Mouse (Mus musculus) T-helper 2 cell (primary cell): ENCODE results near the gene Ddah1.
"Not testable (repeated sequence)": the region's sequence is repeated elsewhere in the genome, so short reads cannot be mapped to it uniquely, and the experiment has no call there.

Experiments used
- in situ Hi-C: fragments of 300-600 bp; cut with MboI, MseI; formaldehyde crosslinking; loops from one replicate; pipeline ENCODE4 v1.15.1; 2025; ENCODE audit warnings: high pct_unique_total_duplicates

Ddah1 gene

DNA sequence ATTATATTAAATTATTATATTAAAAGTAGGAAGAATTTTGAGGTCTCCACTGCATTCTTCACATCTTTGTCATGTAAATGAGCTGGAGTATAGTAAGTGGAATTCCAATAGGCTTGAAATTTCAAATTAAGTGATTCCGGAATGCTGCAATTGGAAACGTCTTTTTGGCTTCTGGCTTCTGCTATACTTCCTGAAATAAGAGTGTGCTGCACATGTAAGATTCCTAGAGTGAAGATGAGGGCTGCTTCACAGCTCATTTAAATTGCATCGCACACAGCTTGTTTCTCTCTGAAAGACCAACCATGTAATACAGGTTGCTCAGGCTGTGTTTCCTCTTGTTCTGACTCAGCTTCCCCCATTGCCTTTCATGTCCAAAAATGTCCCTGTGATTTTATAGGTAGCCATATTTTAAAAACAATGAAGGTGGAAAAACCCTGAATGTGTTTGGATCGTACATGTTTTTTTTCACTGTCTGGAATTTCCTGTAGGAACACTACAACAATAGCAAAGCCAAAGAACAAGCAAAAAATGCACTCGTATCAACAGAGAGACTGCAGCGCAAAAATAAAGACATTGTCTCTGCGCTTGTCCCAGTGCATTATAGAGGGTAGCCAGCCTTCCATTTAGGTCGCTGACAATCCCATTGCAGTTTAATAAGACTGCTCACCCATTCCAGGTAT lies 105.7 kb downstream of the Ddah1 start:
- in situ Hi-C loops, result no loop called here

DNA sequence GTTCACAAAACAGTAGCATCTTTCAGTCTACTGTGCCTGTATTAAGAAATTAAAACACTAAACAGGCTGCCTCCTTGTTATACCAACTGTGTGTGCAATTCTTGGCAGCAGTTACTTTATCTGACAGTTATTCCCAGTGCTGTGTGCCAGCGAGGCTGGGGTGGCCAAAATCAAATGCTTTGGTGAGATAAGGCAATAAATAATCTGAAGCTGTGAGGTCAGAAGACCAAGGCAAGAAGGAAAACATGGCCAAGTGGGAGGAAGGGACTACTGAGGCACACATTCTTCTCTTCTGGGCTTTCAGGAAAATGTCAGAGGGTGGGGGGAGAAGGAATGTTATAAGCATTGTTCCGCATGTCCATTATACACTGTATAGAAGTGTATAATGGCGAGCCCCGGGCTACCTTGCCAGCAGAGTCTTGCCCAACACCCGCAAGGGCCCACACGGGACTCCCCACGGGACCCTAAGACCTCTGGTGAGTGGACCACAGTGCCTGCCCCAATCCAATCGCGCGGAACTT lies 106.3 kb downstream of the Ddah1 start:
- in situ Hi-C loops, result no loop called here

- in situ Hi-C loops, result no loop called here
Observed at GRCm38 (mm10) chr3:145872680-145873079, 114.2 kb downstream of the Ddah1 start.

- in situ Hi-C loops, result no loop called here
Observed at GRCm38 (mm10) chr3:145873271-145873670, 114.8 kb downstream of the Ddah1 start.

- in situ Hi-C loops, result no loop called here
Observed at GRCm38 (mm10) chr3:145874126-145874525, 115.7 kb downstream of the Ddah1 start.

- in situ Hi-C loops, result no loop called here
Observed at GRCm38 (mm10) chr3:145876120-145876519, 117.6 kb downstream of the Ddah1 start.

- in situ Hi-C loops, result not testable (repeated sequence)
Observed at GRCm38 (mm10) chr3:145878867-145879266, 120.4 kb downstream of the Ddah1 start.

DNA sequence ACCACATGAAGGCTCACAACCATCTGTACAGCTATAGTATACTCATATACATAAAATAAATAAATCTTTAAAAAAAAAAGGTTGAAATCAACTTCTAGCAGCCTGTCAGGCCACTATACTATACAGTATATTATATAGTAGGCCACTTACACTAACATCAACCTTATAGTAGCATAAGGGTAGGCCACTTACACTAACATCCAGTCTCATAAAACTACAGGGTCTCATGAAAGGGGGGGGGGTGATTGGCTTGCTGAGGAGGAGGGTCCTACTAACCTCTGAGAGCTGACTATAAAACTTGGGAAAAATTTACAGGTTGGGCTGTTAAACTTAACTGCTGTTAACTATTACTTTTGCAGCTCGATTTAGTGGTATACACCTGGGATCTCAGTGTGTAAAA lies 121.9 kb downstream of the Ddah1 start:
- in situ Hi-C loops, result loop anchor here (10.0 kb wide), 1 partner anchor 456 kb away; no protein-coding TSS in a partner anchor

GRCm38 (mm10) chr3:145882076-145882874 lies 123.8 kb downstream of the Ddah1 start:
- in situ Hi-C loops, result loop anchor here (10.0 kb wide), 1 partner anchor 457 kb away; no protein-coding TSS in a partner anchor

- in situ Hi-C loops, result loop anchor here (10.0 kb wide), 1 partner anchor 458 kb away; no protein-coding TSS in a partner anchor
Observed at GRCm38 (mm10) chr3:145883233-145883632, 124.8 kb downstream of the Ddah1 start.

GRCm38 (mm10) chr3:145885376-145885775 lies 126.9 kb downstream of the Ddah1 start:
- in situ Hi-C loops, result loop anchor here (10.0 kb wide), 1 partner anchor 461 kb away; no protein-coding TSS in a partner anchor

- in situ Hi-C loops, result loop anchor here (10.0 kb wide), 1 partner anchor 461 kb away; no protein-coding TSS in a partner anchor
Observed at GRCm38 (mm10) chr3:145885851-145886464, 127.5 kb downstream of the Ddah1 start.

DNA sequence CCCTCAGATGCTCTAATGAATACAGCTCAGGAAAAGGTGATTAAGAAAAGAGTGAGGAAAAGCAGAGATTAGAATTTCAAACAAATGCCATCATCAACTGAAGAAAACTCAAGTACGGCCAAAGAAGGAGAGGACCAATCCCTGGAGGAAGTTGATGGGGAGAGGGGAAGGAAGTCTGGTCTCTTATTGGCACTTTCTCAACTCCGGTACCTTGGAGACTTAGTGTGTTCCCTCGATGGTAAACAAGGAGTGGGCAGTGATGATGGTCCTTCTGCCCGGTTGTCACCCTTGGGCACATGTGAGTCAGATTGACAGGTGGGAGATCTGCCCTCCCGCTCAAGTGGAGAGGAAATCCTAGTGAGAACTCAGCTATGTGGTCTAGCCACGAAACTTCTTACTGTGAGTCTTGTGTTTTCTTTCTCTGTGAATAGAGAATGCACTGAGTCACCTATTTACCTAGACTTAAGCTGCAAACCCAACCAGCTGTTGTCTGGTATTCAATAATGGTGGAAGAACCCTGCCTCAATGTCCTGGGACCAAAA lies 129.0 kb downstream of the Ddah1 start:
- in situ Hi-C loops, result loop anchor here (10.0 kb wide), 1 partner anchor 463 kb away; no protein-coding TSS in a partner anchor

DNA sequence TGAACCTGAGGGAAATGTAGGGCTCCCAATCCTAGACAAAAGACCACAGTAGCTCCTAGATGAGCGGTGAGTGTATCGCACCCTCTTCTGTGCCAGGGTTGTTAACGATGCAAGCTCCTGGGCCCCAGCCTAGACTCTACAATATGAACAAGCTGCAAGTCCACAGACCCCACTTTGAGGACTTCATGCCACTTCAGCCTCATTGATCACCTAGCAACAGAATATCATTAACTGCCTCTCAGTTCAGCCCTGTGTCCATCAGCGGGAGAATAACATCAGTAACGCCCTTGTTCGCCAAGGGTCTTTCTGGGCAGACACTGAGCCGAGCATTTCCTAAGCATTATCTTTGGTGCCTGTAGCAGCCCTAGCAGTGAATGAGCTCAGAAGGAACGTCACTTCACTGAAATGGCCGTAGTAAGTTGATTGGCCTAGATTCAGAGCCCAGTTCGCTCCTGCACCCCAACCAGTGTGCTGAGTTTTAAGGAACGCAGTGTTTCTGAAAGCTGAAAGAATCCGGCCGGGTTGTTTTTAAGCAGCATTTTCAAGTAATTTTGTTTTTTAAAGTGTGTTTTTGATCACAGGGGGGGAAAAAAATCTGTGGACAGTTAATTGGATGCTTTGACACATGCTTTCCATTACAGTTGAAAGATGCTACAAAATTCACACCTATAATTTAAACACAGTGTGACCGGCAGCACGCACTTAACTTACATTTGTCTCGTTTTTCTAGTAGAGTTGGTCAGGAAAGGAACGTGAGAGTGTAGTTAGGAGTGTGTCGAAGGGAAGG lies 132.1 kb downstream of the Ddah1 start:
- in situ Hi-C loops, result no loop called here

DNA sequence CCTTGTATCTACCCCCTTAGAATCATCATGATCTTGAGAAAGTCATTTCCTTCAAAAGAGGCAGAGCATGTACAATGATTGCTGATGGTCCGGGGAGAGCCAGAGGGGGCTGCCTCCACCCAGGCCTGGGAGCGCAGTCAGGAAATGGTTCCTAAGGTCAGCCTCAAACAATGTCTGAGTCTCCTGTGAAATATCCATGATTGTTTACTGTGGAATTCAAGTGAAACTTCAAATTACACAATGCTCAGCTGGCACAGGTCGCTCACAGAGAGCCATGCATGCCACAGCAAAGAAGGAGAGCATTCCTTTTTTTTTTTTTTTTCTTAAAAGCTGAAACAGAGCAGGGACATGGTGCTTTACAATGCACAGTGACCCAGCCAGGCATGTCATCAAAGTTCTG lies 134.0 kb downstream of the Ddah1 start:
- in situ Hi-C loops, result no loop called here

DNA sequence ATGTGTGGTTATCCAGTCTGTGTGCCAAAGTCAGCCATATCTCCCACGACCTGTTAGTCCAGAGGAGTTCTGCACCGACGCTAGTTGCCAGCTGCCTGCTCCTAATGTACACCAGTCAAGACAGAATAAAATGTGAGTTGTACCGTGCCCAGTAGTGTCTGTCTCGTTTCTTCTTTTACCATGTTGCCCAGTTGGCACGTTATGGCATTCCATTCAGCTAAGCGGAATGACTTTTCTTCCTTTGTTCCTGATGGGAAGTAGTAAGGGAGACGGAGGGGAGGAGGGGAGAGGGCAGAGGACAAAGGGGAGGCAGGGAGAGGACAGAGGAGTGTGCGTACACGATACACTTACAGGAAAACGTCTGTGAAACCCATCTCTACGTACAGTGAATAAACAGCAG lies 135.7 kb downstream of the Ddah1 start:
- in situ Hi-C loops, result no loop called here

GRCm38 (mm10) chr3:145897749-145898148 lies 139.3 kb downstream of the Ddah1 start:
- in situ Hi-C loops, result no loop called here

DNA sequence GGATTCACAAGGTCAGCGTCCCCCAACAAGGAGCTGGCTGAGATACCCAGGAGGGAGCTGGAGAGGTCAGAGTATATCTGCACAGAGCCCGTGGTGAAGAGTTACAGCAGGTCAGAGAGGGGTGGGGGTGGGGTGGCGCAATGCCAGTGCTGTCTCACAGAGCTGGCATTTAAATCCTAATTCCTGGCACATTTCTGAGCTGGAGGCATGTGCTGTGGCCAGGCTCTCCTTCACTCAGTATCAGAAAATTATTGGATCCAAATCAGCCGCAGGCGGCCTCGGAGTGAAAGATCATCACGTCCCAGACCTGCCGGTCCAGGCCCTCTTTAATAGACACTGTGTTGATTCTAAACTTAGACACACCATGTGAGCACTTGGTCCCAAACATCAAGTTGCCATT lies 141.4 kb downstream of the Ddah1 start:
- in situ Hi-C loops, result loop anchor here (25.0 kb wide), 1 partner anchor 788 kb away; the partner anchor contains the start of gene Odf2l

DNA sequence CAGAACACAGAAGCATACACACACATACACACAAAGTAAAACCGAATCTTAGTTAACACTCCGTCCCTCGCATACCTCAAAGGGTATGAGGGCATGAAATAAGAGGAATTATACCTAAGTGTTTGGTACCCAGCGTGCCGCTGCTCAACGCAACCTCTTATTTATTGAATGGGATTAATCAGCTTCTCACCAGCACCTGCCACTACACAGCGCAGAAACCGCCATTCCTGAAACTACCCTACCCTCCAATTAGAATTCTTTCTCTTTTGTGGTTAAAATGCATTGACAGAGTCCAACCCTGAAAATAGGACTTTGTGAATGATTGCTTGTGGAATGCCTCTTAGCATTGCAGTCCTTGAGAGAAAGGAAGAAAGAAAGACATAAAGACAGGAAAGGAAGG lies 145.1 kb downstream of the Ddah1 start:
- in situ Hi-C loops, result loop anchor here (25.0 kb wide), 1 partner anchor 791 kb away; the partner anchor contains the start of gene Odf2l
